Mouse (Mus musculus) CD4-positive, CD25-positive, alpha-beta regulatory T cell, adult 2 months (primary cell): ENCODE measurements around the gene Cinp.
"Not testable (repeated sequence)": the region's sequence is repeated elsewhere in the genome, so short reads cannot be mapped to it uniquely, and the experiment has no call there.

ENCODE experiments used
- DNase-seq: peaks from one replicate; pipeline ENCODE4 v3.0.0-alpha.2; 2012; ENCODE audit warnings: low read depth, low spot score

The Cinp gene

DNA sequence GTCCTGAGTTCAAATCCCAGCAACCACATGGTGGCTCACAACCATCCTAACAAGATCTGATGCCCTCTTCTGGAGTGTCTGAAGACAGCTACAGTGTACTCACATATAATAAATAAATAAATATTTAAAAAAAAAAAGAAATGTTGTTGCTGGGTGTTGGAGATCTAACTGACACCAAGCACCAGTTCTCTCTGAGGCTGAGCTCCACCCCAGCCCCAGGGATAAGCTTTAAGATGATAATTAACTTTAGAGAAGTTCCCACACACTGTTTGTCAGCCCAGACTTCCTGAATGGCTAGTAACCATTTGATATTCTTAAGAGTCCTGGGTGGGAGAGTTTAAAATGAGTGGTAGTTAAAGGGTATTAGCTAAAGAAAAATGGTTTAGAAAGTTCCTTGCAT is 28.7 kb downstream of the Cinp start:
- no peak for DNase-seq

DNA sequence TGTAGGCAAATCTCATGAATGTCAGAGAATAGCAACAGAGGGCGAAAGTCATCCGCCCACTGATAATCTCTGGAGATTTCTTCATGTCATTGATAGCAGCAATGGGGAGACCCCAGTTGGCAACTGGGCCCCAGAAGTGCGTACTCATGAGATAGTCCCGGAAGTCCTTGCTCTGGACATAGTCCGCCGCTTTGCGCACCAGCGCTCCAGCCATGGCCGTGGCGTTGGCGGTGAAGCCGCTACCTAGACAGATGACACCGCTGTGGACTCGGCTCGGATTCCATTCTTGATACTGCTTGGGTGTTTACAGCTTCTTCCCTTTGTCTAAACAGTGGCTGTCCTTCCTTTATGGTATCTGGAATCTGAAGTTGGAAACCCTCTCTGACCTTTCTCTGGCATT is 30.3 kb downstream of the Cinp start:
- DNase-seq, result not testable (repeated sequence)

DNA sequence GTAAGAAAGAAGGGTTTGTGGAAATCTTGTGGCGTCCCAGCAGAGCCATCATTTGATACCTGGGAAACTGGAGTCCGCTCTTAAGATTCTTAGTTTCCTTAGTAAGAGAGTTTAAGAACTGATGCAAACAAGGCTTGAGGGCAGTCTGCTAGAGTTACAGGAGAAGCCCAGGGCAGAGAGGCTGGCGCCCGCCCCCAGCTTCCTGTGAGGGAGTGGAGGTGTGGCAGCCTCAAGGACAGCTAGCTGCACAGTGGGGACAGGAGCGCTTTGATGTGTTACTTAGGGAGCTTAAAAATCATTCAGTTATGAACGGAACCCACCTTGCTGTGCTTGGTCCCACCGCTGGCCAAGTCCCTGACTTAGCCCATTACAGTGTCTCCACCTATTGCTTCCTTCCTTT is 31.7 kb downstream of the Cinp start:
- DNase-seq, result peak; percentile 62

DNA sequence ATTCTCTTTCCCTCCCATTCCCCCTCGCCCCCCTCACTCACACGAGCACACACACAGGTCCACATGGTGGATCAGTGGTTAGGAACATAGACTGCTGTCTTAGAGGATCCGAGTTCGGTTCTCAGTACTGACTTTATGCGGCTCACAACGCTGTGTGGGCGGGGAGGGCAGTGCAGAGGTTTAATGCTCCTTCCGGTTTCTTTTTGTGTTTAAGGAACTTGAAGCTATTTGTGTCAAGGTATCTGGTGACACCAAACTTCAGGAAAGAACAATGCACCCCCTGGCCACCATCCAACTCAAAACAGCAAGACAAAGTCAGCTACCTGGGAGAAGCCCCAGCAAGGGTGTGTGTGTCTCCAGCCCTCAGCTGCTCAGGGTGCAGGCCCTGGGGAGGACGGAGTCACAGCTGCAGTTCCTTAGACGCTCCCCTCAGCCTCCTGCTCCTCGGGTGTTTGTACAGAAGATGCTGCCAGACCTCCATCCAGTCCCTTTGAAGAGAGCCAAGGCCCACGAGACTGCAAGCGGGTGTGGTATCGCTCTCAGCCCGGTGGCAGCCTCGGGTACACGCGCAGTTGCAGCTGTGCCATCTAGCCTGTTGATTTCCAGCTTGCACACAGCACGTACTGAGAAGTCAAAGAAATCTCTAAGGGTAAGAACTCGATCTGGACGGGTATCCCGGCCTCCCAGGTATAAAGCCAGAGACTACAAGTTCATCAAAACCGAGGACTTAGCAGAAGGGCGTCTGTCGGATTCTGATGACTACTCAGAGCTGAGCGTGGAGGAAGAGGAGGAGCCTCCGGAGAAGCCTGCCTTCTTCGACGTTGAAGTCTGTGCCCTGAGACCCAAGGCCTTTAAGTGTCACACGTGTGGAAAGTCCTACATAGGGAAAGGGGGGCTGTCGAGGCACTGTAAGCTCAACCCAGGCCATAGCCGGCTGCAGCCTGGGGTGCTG is 33.9 kb downstream of the Cinp start:
- DNase-seq, result peak; percentile 20

DNA sequence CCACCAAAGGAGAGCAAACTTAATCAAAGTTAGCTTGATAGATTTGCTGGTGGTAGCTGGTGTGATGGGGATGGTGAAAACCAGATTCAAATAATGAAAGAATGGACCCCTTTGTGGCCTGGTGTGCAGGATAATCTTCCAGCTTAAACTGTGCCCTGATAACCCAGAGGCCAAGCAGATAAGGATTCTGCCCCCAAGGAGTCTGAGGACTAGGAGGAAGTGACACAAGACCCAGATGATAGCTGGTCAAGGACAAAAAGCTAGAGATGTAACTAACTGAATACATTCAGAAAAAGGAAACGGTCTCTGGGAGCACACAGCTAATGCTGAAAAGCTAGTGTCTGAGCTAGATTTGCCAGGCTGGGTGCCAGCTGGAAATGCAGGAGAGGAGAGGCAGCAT is 37.0 kb downstream of the Cinp start:
- no peak for DNase-seq

DNA sequence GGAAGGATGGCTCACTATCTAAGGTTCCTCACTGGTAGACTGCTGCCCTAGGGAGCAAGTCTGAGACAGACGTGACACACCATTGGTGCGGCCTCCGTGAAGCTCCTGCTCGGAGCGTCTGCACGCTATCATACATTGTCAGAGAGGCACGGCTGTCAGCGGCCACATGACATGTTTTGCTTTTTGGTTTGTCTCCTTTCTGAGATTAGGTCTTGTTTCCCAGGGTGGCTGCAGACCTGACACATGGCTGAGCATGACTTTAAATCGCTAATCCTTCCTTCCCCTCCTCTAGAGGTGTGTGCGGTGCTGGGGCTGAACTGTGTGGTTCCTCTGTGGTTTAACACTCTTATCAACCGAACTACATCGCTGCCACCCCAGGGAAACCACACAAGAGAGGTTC is 37.5 kb downstream of the Cinp start:
- peak; percentile 49 for DNase-seq

DNA sequence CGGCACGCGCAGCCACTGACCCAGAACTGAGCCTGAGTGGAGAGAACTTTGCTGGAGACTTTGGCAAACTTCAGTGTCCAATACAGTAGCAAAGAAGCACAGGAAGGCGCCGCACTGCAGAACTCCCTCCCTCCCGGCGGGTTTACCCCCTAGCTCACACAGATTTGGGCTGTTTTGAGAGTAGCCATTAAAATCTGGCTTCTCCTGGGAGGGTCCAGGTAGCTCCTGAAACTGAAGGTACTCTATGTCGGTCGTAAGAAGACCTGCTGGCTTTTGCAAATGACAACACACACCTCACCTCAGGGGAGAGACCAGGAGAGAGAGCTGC is 38.1 kb downstream of the Cinp start:
- peak; percentile 28 for DNase-seq

DNA sequence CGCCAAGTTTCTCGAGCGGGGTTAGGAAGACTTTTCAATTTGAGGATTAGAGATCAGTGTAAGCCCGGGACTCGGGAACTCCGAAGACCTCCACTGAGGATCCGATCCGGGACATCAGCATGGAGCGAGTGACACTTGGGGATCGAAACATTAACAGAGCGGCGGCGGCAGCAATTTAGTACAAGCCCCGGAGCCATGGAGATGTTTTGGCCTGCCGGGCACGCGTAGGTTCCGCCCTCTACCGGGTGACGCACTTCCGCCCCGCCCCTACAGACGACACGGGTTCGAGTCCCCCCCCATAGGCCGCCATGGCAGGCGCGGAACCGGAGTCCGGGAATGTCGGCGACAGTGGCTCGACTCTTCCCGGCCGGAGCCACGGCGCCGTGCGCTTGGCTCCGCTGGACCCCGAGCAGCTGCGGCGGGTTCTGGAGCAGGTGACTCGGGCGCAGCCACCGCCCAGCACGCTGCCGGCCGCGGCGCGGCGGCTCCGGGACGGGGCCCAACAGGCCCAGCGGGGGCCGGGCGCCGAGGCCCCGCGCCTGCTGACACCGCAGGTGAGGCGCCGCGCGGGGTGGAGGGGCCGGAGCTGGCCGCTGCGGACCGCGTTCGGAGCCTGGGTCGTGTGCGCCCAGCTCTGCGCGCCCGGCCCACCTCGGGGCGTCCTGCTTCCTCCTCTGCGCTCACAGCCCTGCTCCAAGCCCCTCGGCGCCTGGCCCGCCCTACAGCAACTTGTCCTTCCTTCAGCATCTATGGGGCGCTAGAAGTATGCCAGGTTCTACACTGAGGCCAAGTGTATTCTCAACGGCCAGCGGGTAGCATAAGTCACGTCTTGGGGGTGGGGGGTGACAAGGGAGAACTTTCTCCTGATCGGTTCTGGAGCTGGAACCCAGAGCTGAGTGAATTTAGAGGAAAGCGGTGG is 38.7 kb downstream of the Cinp start, which contains the start of gene Zfp839:
Gene Zfp839, plus strand, starts transcription at position 244 of the 919 bp plus-strand sequence.
- peak; percentile 73 for DNase-seq

DNA sequence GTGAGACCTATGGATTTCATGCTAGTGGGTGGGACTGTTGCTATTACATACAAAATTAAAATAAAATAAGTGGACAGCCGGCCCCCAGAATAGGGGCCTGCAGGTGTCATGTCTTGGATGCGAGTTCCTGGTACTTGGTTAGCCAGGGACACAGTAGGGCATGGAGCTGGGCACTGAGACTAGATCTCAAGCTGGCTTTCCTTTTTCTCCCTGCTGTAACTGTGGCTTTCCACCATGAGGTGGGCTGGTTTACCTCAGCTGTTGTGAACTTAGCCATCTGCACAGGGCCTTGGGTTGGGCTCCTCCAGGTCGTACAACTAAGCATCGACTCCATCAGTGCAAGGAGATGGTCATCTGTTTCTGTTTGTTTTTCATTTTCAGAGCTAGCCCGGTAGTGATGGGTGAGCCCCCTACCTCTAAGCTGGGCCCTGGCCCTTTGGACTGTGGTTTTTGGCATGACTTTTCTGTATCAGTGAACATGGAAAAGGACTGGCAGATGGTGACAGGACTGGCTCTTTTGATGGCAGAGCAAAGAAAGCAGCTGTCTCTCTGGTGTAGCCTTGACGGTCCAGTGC is 42.7 kb downstream of the Cinp start:
- no peak for DNase-seq

DNA sequence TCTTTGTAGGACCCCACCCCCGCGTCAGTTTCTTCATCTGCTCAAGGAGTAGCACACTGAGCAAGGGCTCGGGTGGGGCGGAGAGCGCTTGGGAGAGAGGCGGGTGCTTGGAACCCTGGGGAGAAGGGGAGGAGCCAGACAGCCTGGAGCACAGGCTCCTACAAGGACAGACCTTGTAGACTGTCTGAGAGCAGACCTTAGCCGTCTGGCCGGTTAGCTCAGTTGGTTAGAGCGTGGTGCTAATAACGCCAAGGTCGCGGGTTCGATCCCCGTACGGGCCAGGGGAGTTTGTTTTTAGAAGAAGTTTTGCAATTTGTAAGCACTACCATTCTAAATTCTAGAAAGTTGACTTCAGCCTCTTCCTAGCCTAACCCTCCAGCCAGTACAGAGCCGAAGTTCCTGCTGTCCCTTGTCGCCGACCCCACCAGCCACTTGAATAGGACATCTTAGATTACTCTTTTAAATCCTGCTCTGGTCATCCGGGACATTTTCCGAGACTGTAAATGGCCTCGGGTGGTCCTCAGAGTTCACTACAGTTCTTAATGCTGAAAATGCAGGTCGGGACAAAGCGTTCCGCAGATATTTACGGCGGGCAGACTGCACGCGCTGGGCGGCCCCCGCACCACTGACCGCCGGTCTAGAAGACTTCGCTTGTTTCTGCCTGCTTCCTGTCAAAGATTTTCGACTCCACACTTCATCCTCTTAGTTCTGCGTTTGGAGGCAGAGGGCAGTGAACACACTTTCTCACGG is 43.6 kb downstream of the Cinp start:
- peak; percentile 71 for DNase-seq

DNA sequence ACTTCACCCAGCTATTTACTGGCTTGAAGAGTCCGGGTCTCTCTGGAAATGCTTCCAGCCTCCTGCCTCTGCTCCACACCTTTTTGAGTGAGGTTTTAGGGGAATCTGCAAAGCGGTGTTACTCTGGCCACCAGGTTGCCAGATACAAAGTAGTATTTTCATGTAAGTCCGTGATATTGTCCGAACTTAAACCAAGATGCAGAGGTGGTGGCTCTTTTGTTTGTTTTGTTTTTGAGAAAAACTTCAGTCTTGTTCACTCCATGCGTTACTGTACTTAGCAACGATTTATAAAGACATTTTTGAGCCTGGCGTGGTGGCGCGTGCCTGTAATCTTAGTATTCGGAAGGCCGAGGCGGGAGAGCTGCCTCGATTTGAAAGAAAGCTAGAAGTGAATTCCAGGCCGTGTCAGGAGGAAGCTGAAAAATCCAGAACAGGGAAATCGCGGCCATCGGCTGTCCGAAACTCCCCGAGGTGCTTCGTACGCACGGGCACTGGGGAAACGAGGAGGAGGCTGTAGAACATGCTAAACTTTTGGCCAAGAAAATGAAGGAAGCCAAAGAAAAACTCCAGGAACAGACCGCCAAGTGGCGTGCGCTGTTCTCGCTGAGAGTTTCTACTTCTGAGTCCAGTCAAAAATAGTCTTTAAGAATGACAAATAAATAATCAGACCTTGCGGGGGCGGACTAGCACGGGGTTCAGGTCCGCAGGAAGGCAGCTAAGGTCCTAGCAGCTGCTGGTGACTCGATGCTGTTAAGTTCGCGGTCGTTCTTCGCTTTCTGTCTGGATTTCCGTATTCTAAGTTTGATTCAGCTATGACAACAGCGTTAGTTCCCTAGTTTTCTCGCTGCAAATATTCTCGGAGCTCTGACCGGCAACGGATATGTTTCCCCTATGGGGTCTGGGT is 44.5 kb downstream of the Cinp start:
- DNase-seq, result no peak

DNA sequence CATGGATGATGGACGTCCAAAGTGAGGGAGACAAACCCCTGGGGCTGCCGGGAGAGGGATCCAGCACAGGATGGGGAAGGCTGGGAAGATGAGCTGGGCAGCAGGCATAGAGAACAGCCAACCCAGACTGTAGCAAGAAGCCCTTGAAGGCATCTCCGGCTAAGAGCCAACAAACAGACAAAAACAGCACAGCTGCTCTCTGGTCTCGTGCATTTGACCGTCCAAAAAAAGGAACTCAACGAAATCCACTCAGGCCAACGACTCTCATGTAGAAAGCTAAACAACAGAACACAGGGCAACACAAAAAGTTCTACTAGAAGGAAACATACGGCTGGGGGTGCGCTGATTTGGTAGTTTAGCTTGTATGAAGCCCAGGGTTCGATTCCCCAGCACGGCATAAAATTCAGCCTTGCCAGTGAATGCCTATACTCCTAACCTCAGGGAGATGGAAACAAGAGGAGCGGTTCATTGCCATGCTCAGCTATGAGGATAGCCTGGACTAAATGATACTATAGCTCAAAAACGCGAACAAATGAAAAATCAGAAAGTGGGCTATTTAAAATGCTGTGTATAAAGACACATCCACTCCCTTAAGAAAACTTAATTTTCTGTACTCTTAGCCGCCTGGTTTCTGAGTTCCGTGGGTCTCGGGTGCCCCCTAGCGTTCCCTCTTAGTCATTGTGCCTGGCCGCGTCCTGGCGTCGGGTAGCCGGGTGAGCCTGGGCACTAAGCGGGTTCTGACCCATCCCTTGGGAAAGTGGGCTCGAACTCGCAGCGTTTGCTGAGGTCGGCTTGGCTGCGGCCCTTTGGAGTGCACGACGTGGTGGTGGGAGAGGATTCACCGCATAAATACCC is 45.5 kb downstream of the Cinp start:
- DNase-seq, result peak; percentile 91

DNA sequence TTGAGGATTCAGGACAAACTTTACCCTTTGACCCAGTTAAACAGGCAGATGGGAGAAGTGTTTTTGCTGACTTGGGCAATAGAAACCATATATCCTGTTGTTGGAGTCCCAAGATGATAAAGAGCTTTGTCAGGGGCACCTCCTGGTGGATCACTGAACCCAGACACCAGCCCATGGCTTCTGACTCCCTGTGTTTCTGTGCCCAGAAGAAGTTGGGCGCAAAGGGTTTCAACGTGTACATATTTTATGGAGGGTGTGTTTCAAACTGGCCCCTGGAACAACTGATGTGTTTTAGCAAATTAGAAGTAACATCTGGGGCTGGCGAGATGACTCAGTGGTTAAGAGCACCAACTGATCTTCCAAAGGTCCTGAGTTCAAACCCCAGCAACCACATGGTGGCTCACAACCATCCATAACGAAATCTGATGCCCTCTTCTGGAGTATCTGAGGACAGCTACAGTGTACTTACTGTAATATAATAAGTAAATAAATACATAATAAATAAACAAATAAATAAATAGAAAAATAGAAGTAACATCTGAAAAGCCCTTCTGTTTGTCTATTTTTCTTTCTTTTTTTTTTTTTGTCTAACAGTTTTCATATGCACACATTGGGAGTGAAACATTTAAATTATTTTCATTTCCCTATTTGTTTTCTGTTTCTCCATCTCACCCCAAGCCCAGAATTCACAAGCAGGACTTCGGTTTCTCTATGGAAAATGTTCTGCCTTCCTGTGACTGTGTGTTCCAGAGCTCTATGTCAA is 47.0 kb downstream of the Cinp start:
- no peak for DNase-seq

DNA sequence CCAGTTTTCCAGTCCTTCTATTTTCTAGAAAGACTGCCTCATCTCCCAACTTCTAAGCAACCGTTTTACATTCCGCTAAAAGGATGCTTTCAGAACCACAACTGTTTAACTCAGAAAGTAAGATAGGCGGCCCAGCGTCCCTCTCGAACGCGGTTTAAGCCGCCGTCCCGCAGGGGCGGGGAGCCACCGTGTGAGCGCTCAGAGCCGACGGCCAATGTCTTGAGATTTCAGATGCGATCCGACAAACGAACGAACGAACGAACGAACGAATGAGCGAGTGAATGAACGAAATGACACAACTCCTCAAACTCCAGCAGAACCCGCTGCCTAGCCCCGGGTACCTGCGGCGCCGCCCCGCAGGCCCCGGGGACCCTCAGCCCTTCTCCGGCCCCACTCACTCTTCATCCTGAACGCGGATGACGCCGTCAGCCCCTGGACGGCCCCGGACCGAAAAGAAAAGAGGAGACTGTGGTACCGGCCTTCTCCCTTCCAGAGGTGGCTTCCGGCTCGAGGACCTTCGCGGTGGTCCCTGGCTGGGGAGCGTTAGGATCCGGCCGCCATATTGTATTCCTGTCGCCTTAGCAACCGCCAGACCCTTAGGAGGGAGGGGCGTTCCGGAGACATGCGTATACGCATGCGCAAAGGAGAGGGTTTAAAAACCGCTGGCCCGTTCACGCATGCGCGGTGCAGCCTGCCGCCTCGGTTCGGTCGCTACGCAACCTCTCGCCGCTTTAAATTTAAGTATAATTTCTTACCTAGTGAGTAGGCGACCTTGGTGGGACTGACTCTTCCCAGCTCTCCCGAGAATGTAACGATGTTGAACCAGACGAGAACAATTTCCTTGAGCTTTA is 48.4 kb downstream of the Cinp start, which contains the start of gene Mok:
Gene Mok, minus strand, starts transcription at position 592 of the 851 bp plus-strand sequence.
- DNase-seq, result peak; percentile 97

DNA sequence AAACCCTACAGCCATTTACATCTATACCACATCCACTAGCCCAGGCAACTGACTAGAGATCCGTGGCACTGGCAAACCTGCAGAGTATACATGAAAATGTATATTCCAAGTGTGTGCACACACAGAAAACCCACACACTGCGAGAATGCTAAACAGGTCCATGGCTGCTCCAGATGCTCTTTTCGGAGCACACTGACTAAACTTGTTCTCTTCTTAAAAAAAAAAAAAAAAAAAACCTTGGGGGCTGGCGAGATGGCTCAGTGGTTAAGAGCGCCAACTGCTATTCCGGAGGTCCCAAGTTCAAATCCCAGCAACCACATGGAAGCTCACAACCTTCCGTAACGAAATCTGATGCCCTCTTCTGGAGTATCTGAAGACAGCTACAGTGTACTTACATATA is 51.1 kb downstream of the Cinp start:
- DNase-seq, result no peak

DNA sequence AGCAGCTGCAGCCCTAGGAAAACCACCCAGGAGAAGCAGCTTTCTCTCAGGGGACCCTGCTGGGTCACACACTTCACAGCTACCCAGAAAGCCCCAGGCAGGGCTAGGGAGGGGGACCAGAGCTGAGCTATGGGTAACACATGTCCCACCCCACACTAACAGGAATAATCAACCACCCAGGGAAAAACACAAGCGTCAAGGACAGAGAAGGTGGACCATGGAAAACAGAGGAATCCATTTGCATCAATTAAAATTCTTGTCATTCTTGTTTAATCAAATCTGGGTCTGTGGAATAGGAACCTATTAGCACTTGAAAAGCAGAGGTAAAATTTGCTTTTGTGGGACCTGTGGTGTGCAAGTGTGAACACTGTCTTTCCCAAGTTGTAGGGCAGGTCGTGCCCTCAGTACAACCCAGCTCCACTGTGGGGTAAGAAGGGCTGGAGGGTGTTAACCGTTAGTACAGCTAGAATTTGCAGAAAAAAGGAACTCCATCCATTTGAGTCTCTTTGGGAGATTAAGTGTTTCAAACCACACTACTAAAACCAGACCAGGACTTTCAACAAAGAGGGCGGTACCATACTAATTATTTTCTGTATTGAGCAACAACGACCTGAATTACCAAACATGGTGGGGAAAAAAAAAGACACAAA is 51.6 kb downstream of the Cinp start:
- no peak for DNase-seq

DNA sequence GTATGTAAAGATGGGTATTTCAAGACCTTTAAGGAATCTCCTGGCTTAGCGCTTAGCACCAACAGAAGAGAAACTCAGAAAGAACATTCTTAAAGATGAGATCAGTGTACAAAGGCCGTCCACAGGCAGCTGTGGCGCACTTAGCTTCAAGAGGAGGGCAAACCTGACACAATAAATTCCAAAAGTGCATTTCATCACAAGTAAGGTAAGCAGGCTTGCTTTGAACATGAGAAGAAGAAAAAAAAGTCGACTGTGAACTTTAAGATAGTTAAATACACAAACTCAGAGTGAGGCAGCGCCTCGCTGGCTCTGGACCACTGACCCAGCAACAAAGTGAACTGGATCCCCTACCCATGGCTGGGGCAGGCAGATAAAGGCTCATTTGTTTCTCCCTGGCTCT is 52.2 kb downstream of the Cinp start:
- no peak for DNase-seq
